Mouse (Mus musculus): ENCODE data around the gene Bicra.

The Bicra gene

GRCm38 (mm10) chr7:16048675-16049575, 1.2 kb upstream of the Bicra start:
- in situ Hi-C loops (cut with MboI, MseI), result loop anchor here (5.0 kb wide), 1 partner anchor 47 kb away; no protein-coding TSS in a partner anchor

GRCm38 (mm10) chr7:16048164-16048564, 443 bp upstream of the Bicra start:
- in situ Hi-C loops (cut with MboI, MseI), result loop anchor here (5.0 kb wide), 1 partner anchor 46 kb away; no protein-coding TSS in a partner anchor

- in situ Hi-C loops (cut with MboI, MseI), result loop anchor here (5.0 kb wide), 1 partner anchor 44 kb away; no protein-coding TSS in a partner anchor
Observed at GRCm38 (mm10) chr7:16046481-16047337, 1.0 kb downstream of the Bicra start.

- in situ Hi-C loops (cut with MboI, MseI), result loop anchor here (5.0 kb wide), 1 partner anchor 44 kb away; no protein-coding TSS in a partner anchor
Observed at GRCm38 (mm10) chr7:16046101-16046480, 1.6 kb downstream of the Bicra start.

- in situ Hi-C loops (cut with MboI, MseI), result loop anchor here (5.0 kb wide), 1 partner anchor 43 kb away; no protein-coding TSS in a partner anchor
Observed at GRCm38 (mm10) chr7:16045538-16045937, 2.2 kb downstream of the Bicra start.

- in situ Hi-C loops (cut with MboI, MseI), result no loop called here
Observed at GRCm38 (mm10) chr7:16044531-16044930, 3.2 kb downstream of the Bicra start.

- in situ Hi-C loops (cut with MboI, MseI), result no loop called here
Observed at GRCm38 (mm10) chr7:16043861-16044435, 3.8 kb downstream of the Bicra start.

- in situ Hi-C loops (cut with MboI, MseI), result no loop called here
Observed at GRCm38 (mm10) chr7:16042850-16043775, 4.6 kb downstream of the Bicra start.

- in situ Hi-C loops (cut with MboI, MseI), result no loop called here
Observed at GRCm38 (mm10) chr7:16041208-16041607, 6.5 kb downstream of the Bicra start.

- in situ Hi-C loops (cut with MboI, MseI), result no loop called here
Observed at GRCm38 (mm10) chr7:16039363-16039762, 8.4 kb downstream of the Bicra start.

- in situ Hi-C loops (cut with MboI, MseI), result no loop called here
Observed at GRCm38 (mm10) chr7:16036972-16037371, 10.7 kb downstream of the Bicra start.

GRCm38 (mm10) chr7:16033580-16034461, 13.9 kb downstream of the Bicra start:
- in situ Hi-C loops (cut with MboI, MseI), result no loop called here

GRCm38 (mm10) chr7:16033059-16033458, 14.7 kb downstream of the Bicra start:
- in situ Hi-C loops (cut with MboI, MseI), result no loop called here

GRCm38 (mm10) chr7:16031072-16031471, 16.6 kb downstream of the Bicra start:
- in situ Hi-C loops (cut with MboI, MseI), result no loop called here

GRCm38 (mm10) chr7:16028102-16028927, 19.4 kb downstream of the Bicra start:
- in situ Hi-C loops (cut with MboI, MseI), result no loop called here

GRCm38 (mm10) chr7:16024603-16025222, 23.0 kb downstream of the Bicra start:
- in situ Hi-C loops (cut with MboI, MseI), result no loop called here

GRCm38 (mm10) chr7:16019256-16020094, 28.2 kb downstream of the Bicra start:
- in situ Hi-C loops (cut with MboI, MseI), result no loop called here
